Mouse (Mus musculus): ENCODE data around the gene 2610028H24Rik. TPM values are rescaled to one million over a fixed set of nuclear protein-coding genes. Genes with fewer than 3 reads are reported as not detected.
A peak's percentile ranks its signal among the peaks of the same experiment; 100 is the strongest.

2610028H24Rik gene
- total and polyA plus RNA-seq, 3 experiments, result 0.10 to 0.15 TPM; not detected in 1

GRCm38 (mm10) chr10:76488265-76488664, 39.4 kb downstream of the 2610028H24Rik start:
- H3K4me1 ChIP-seq (ENCODE audit: control insufficient read depth in 1 of 2, insufficient read depth in 2 of 2, low read length in 2 of 2), result peaks cover 14 to 19% of the 10 kb centered on the region in 2 experiments
- TF ChIP-seq SIN3A (IDR thresholded peaks at IDR 0.05; ENCODE audit: low read length) (peak; percentile 70), RAD21 (IDR thresholded peaks at IDR 0.05; ENCODE audit: low read depth, low read length) (no peak), UBTF (IDR thresholded peaks at IDR 0.05; ENCODE audit: borderline replicate concordance, insufficient read depth, low read depth, low read length) (peak; percentile 89; the same call in 1 of the 2 replicates), POLR2A (IDR thresholded peaks at IDR 0.05; ENCODE audit: control insufficient read depth in 1 of 2, insufficient read depth in 1 of 2, low read depth in 1 of 2, low read length in 2 of 2, poor library complexity in 1 of 2) (peak in 1 of 2 experiments; percentile 57; a peak in 2 of 4 replicates), TBP (IDR thresholded peaks at IDR 0.05; ENCODE audit: low read depth, low read length) (peak; percentile 90), MYC (IDR thresholded peaks at IDR 0.05; ENCODE audit: low read depth, low read length) (peak; percentile 82; the same call in 1 of the 2 replicates), RCOR1 (IDR thresholded peaks at IDR 0.05; ENCODE audit: low read depth, low read length) (peak; percentile 71), MYB (IDR thresholded peaks at IDR 0.05; ENCODE audit: low read depth, low read length) (peak; percentile 20; the same call in 1 of the 2 replicates), ZMIZ1 (IDR thresholded peaks at IDR 0.05; ENCODE audit: low read depth, low read length) (no peak), E2F4 (IDR thresholded peaks at IDR 0.05; ENCODE audit: borderline replicate concordance, low read depth, low read length) (no peak), USF2 (IDR thresholded peaks at IDR 0.05; ENCODE audit: borderline replicate concordance in 1 of 2, insufficient read depth in 1 of 2, low read depth in 1 of 2, low read length in 2 of 2) (no peak), NELFE (IDR thresholded peaks at IDR 0.05; ENCODE audit: low read depth, low read length) (no peak), ZNF384 (IDR thresholded peaks at IDR 0.05; ENCODE audit: low read depth, low read length) (no peak), MXI1 (IDR thresholded peaks at IDR 0.05; ENCODE audit: low read depth, low read length) (peak; percentile 73), CHD1 (IDR thresholded peaks at IDR 0.05; ENCODE audit: low read depth, low read length) (no peak), MAZ (IDR thresholded peaks at IDR 0.05; ENCODE audit: low read depth, low read length) (peak; percentile 93), GABPA (IDR thresholded peaks at IDR 0.05; ENCODE audit: low read depth, low read length) (no peak), JUND (IDR thresholded peaks at IDR 0.05; ENCODE audit: low read depth, low read length) (peak; percentile 61; the same call in 1 of the 2 replicates), ETS1 (IDR thresholded peaks at IDR 0.05; ENCODE audit: low read depth, low read length) (peak; percentile 78), NRF1 (IDR thresholded peaks at IDR 0.05; ENCODE audit: insufficient read depth, low read depth, low read length, poor library complexity, severe bottlenecking) (no peak), MAFK (IDR thresholded peaks at IDR 0.05; ENCODE audit: borderline replicate concordance, low read depth, low read length) (no peak), TCF12 (IDR thresholded peaks at IDR 0.05; ENCODE audit: low read depth, low read length) (peak; percentile 89), ELF1 (IDR thresholded peaks at IDR 0.05; ENCODE audit: low read depth, low read length) (peak; percentile 44; the same call in 1 of the 2 replicates), BHLHE40 (IDR thresholded peaks at IDR 0.05; ENCODE audit: borderline replicate concordance, low read depth, low read length) (no peak), HCFC1 (IDR thresholded peaks at IDR 0.05; ENCODE audit: low read depth, low read length) (peak; percentile 47; the same call in 1 of the 2 replicates), USF1 (IDR thresholded peaks at IDR 0.05; ENCODE audit: low read depth, low read length) (no peak), MAX (IDR thresholded peaks at IDR 0.05; ENCODE audit: low read length) (peak; percentile 80), CTCF (IDR thresholded peaks at IDR 0.05 in 2 of 3, conservative IDR thresholded peaks at IDR 0.05 in 1 of 3; ENCODE audit: control insufficient read depth in 1 of 3, insufficient read depth in 1 of 3, low read depth in 2 of 3, low read length in 3 of 3, poor library complexity in 1 of 3, severe bottlenecking in 1 of 3) (no peak), CHD2 (IDR thresholded peaks at IDR 0.05; ENCODE audit: low read length) (no peak), MEF2A (IDR thresholded peaks at IDR 0.05; ENCODE audit: extremely low read depth, insufficient replicate concordance, low read depth, low read length, poor library complexity, severe bottlenecking) (no peak), ZKSCAN1 (IDR thresholded peaks at IDR 0.05; ENCODE audit: low read depth, low read length) (no peak), POLR2AphosphoS5 (IDR thresholded peaks at IDR 0.05; ENCODE audit: borderline replicate concordance, low read depth, low read length) (no peak), EP300 (IDR thresholded peaks at IDR 0.05; ENCODE audit: low read depth in 1 of 2, low read length in 2 of 2) (peak; percentile 90 to 93), TAL1 (IDR thresholded peaks at IDR 0.05; ENCODE audit: low read length) (peak; percentile 94), SMC3 (IDR thresholded peaks at IDR 0.05; ENCODE audit: low read depth, low read length) (no peak), KAT2A (conservative IDR thresholded peaks at IDR 0.05; ENCODE audit: low read depth, low read length) (no peak), ZC3H11A (IDR thresholded peaks at IDR 0.05; ENCODE audit: low read depth, low read length) (no peak)

More at GRCm38 (mm10) chr10:76488265-76488664, 39.4 kb downstream of the 2610028H24Rik start:
- no peaks in the 10 kb centered on the region for H3K27me3 ChIP-seq (ENCODE audit: control insufficient read depth in 1 of 2, insufficient read depth in 2 of 2, low read length in 2 of 2)
- peak overlapping the region; percentile 83 for H3K27ac ChIP-seq (ENCODE audit: control insufficient read depth, low read depth, low read length)
- no peaks in the 10 kb centered on the region for H3K9me3 ChIP-seq (replicated peaks; ENCODE audit: insufficient read depth, low read length)
- H3K9ac ChIP-seq (ENCODE audit: control insufficient read depth, low read depth, low read length, poor library complexity, severe bottlenecking), result peak overlapping the region; percentile 59
- H3K79me2 ChIP-seq (ENCODE audit: control insufficient read depth, insufficient read depth, low read length, poor library complexity), result no peaks in the 10 kb centered on the region; the same call in 1 of the 2 replicates
- peak overlapping the region in 1 of 2 experiments; percentile 19; a peak in 2 of 4 replicates for H3K4me3 ChIP-seq (ENCODE audit: control insufficient read depth in 1 of 2, insufficient read depth in 1 of 2, low read depth in 2 of 2, low read length in 2 of 2)
- DNase-seq (ENCODE audit: low read depth, low spot score), result peak; percentile 95
- H3K36me3 ChIP-seq (ENCODE audit: control insufficient read depth in 1 of 2, insufficient read depth in 2 of 2, low read length in 2 of 2), result peaks cover 6 to 22% of the 10 kb centered on the region in 2 experiments

All from MEL (cell line).